Mouse (Mus musculus): ENCODE data around the gene Yod1.

Yod1 gene

GRCm38 (mm10) chr1:130769925-130770324 lies 52.8 kb downstream of the Yod1 start:
- no peak for DNase-seq (ENCODE audit: low read depth, low spot score)

- no peak for DNase-seq (ENCODE audit: low read depth, low spot score)
These were observed 53.4 kb downstream of the Yod1 start for GRCm38 (mm10) chr1:130770487-130770886.

GRCm38 (mm10) chr1:130770981-130771494 lies 53.9 kb downstream of the Yod1 start:
- no peak for DNase-seq (ENCODE audit: low read depth, low spot score)
